Mouse (Mus musculus) spleen, adult 2 months (tissue): Measurements from ENCODE around the gene Adcy2.

Source experiments
- CTCF ChIP-seq: fragments of 200-500 bp; IDR thresholded peaks from 2 replicates; pipeline ENCODE4 v1.5.1; 2011; ENCODE audit warnings: mild to moderate bottlenecking, inconsistent platforms; ENCODE audit not compliant: insufficient read depth, insufficient read length, insufficient replicate concordance; ENCODE audit errors: extremely low read depth
- POLR2A ChIP-seq: fragments of 200-500 bp; IDR thresholded peaks from 2 replicates; pipeline ENCODE4 v1.6.1; 2011; ENCODE audit warnings: low read depth, low read length, inconsistent platforms

DNA sequence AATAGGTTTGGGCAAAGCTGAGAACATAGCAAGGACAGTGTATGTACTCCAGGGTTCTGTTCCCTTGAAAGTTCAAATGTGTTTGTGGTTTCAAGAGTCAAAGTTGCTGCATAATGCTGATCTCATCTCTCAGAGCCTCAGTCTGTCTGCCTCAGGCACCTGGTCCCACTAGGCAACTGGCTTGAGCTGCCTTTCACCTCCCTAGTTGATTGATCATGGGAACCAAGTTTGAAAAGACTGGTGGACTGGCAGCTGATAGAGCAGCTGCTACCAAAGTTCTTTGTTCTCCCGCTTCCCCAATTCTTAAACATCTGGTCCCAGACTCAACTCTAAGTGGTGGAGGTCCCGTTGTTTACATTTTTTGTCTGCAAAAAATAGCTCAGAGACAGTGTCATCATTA lies 56.6 kb downstream of the Adcy2 start:
- no peak for TF ChIP-seq POLR2A
- no peak for TF ChIP-seq CTCF
